Mouse (Mus musculus): ENCODE measurements at regions not wholly inside any gene's neighbourhood (a gene's known extent, or its start where the extent isn't known, plus 50 kb on each side); places are given as distances from the start of the nearest gene placed in this dataset.

GRCm38 (mm10) chr13:15935689-15936088 lies 76.0 kb upstream of the Inhba start:
- no peak for ATAC-seq (ENCODE audit: low FRiP score, low read depth)

GRCm38 (mm10) chr13:15936109-15936508 lies 75.5 kb upstream of the Inhba start:
- no peak for ATAC-seq (ENCODE audit: low FRiP score, low read depth)
- no peak overlapping the region for H3K27ac ChIP-seq (replicated peaks)
- no peak overlapping the region for H3K4me3 ChIP-seq
- H3K36me3 ChIP-seq: no peaks in the 10 kb centered on the region
- no peaks in the 10 kb centered on the region for H3K4me1 ChIP-seq
- WGBS: 84% methylated on average over 1 of the region's 1 CpGs
- no peaks in the 10 kb centered on the region for H3K9me3 ChIP-seq
- no peaks in the 10 kb centered on the region for H3K27me3 ChIP-seq
- no peak overlapping the region for H3K9ac ChIP-seq (replicated peaks)
- H3K4me2 ChIP-seq (replicated peaks): no peak overlapping the region

More at GRCm38 (mm10) chr13:15935689-15936088, 76.0 kb upstream of the Inhba start:
- Histone ChIP-seq H3K4me3 (no peak overlapping the region), H3K27ac (replicated peaks) (no peak overlapping the region), H3K4me1 (no peaks in the 10 kb centered on the region), H3K36me3 (no peaks in the 10 kb centered on the region), H3K27me3 (no peaks in the 10 kb centered on the region), H3K9ac (replicated peaks) (no peak overlapping the region), H3K9me3 (no peaks in the 10 kb centered on the region), H3K4me2 (replicated peaks) (no peak overlapping the region)
- 86% methylated on average over 1 of the region's 1 CpGs for WGBS

- 85% methylated on average over 4 of the region's 4 CpGs for WGBS
Measured at GRCm38 (mm10) chr13:15950143-15950542, 61.5 kb upstream of the Inhba start.

DNA sequence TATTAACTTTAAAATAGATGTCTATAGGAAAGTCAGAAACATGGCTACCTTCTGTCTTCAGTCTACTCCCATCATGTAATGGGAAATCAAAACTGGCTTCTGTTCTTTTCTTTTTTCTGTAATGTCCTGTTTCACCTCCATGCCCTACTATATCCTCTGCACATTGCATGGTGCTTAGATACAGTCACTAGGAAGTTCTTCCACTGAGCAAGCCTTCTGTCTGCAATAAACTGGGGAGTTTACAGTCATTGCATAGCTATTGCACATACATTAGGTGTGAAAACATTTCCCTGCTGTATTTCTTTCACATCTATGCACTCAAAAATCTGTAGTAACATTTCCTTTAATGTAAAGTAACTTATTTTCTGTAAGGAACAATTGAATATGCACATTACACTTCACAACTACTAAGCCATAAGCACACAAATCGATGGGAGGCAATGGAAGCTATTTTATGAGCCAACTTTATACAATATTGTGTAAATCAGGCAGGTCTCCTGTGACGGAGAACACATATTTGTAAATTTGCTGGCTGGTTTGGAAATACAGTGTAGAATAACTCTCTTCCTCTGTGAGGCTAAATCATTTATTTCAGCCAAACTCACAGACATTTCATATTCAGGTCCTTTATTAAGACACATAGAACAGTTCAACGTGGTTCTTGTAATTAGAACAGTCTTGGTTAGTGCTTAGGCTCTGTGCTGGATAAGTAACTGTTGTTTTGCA lies 60.6 kb upstream of the Inhba start:
- Histone ChIP-seq H3K4me3 (no peak overlapping the region), H3K27me3 (no peaks in the 10 kb centered on the region), H3K36me3 (no peaks in the 10 kb centered on the region), H3K9ac (replicated peaks) (no peak overlapping the region), H3K4me1 (no peaks in the 10 kb centered on the region), H3K27ac (replicated peaks) (no peak overlapping the region), H3K9me3 (no peaks in the 10 kb centered on the region), H3K4me2 (replicated peaks) (no peak overlapping the region)
- ATAC-seq (ENCODE audit: low FRiP score, low read depth): no peak
- WGBS: 85% methylated on average over 3 of the region's 3 CpGs

More at GRCm38 (mm10) chr13:15950143-15950542, 61.5 kb upstream of the Inhba start:
- Histone ChIP-seq H3K27ac (replicated peaks) (no peak overlapping the region), H3K27me3 (no peaks in the 10 kb centered on the region), H3K4me2 (replicated peaks) (no peak overlapping the region), H3K9me3 (no peaks in the 10 kb centered on the region), H3K4me1 (no peaks in the 10 kb centered on the region), H3K4me3 (no peak overlapping the region), H3K36me3 (no peaks in the 10 kb centered on the region), H3K9ac (replicated peaks) (no peak overlapping the region)
- no peak for ATAC-seq (ENCODE audit: low FRiP score, low read depth)

All from midbrain, embryonic 12.5 days (tissue).